Mouse (Mus musculus) c-Kit-positive CD71-positive TER-119-positive erythroid progenitor cells, embryonic 14.5 days (primary cell): ENCODE data around the gene Eps8.

Source experiments
- DNase-seq: peaks from one replicate; pipeline ENCODE4 v3.0.0-alpha.2; 2013; ENCODE audit warnings: low spot score

The Eps8 gene

DNA sequence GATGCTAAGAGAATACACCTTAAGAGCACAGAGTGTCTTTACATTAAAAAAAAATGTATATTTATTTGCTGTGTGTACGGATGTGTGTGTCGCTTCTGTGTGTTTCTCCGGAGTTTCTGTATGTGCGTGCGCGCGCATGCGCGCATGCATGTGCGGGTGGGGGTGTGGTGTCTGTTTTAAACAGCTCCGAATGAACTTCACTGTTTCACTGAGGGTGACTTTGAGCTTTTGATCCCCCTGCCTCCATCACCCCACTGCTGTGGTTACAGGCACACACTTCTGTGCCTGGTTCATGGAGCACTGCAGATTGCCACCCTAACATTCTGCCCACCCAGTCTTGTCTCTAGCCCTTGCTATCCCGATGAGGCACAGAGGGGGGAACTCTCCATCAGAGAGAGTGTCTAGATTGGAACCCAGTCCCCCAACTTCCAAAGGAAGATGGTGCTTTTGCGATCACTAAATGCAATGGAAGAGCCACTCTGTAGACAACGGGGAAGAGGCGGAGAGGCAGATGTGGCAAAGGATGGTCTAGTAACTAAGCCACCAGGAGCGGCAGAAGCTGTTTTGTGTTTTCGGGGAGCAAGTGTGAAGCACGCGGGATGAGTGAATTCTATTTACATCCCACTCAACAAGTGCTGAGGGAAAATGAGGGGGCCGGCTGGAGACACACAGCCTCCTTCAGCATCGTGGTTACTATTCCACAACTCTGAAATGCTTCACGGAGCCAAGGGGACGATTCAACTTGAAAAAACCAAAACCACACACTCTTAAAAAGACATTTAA lies 7.1 kb upstream of the Eps8 start:
- DNase-seq, result no peak

DNA sequence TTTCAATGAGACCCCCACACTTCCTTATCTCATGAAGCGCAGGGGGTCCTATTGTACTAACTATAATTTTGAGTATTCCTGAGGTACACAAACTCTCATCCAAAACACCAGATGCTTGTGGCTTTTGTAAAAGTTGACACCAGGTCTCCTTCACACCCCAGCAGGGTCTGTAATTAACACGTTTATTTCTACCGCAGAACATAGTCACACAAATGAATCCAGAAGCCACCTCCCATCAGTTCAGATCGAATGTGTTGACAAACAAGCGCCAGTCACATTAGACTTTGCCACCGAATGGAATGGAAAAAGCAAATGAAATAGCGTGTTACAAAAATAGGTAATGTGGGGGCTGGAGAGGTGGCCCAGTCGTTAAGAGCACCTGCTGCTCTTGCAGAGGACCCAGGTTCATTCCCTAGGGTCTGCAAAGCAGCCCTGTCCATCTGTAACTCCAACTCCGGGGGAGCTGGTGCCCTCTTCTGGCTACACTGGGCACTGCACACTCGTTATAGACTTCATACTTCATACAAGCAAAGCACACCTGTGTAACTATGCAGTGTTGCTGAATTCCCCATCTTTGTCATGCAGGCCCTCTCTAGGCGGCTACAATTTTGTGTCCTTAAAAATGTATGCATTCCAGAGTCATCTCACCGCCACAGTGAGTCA lies 3.9 kb upstream of the Eps8 start:
- DNase-seq, result peak; percentile 10

DNA sequence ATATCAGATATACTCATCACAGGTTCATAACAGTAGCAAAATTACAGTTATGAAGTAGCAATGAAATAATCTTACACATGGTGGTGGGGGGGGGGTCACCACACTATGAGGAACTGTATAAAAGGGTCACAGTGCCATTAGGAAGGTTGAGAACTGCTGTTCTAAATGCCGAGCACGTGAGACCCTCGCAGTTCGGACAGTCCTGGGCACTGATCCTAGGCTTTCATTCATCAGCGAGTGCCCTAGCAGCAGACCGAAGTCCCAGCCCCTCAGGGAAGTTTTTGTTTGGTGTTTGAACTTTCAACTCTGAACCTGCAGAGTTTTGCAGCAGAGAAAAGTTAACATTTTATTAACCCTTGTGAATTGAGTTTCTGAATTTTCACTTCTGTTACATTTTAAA lies 2.5 kb upstream of the Eps8 start:
- no peak for DNase-seq

DNA sequence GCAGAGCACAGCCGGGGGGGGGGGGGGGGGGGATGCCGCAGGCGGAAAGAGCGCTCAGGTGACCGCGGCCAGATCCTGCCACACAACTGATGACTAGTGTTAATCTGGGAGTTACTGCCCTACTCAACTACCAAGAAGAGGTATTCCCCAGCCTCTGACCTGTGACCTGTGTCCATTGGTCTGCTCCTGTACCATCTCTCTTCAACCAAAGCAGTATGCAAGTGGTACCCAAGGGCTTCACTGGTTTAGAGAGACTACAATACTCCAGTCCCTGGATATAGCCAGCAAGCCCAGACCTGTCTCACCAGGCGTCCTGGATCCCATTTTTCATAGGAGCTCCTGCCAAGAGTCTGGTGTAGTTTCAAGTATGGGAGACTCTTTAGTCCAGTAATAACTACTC lies 5.1 kb downstream of the Eps8 start:
- DNase-seq, result no peak

DNA sequence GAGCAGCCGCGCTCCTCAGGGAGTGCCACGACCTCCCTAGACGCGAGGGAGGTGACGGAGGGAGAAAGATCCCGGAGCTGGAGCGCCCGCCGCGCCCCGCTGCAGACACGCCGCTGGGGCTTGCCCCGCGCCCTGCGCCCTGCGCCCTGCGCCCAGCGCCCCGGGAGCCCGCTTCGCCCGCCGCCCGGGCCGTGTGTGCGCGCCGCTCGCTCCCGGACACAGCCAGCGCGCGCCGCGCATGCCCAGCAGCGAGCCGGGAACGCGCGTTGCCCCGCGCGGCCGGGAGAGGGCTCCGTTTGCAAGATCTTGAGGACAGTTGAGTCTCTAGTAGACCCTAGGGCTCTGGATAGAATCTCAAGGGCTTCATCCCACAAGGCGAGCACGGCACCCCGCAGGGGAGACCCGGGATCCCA lies 5.6 kb downstream of the Eps8 start:
- no peak for DNase-seq

DNA sequence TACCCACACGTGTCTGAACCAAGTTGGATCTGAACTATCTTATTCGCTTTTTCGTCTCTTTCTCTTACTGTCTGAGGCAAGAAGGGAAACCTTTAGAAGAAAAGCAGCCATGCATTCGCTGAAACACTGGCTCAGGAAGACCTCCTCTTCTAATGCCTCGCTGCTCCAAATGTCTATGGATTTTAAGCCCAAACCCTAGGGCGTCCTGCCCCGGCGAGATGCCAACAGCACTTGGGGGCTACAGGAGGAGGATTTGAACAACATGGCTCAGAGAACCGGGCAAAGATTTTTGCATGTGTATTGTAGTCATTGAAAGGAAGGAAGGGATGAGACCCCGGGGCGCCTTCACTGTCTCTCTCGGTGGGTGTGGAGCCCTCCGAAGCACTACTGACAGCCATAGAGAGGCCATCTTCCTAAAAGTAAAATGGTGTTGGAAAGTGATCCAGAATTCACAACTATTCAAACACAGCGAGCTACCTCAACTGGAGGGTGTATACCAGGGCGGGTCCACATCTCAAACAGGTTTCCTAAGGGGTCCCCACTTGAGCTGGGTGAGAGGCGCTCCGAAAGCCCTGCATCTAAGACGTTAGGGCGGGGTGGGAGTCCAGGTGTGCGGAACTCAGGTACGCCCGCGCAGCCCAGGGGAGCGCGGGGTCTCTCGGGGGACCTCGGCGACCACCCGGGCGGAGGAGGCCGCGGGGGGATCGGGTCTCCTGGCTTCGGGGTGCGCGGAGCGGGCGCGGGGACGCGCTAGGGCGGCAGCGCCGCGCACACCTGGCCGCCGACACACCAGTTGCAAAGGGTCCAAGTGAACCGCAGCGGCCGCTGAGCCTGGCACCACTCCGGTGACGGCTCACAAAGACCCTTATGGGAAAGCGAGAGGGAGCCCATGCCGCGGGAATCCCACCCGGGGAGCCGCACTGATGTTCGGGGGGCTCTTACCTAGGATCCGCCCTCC lies 6.3 kb downstream of the Eps8 start:
- DNase-seq, result no peak

DNA sequence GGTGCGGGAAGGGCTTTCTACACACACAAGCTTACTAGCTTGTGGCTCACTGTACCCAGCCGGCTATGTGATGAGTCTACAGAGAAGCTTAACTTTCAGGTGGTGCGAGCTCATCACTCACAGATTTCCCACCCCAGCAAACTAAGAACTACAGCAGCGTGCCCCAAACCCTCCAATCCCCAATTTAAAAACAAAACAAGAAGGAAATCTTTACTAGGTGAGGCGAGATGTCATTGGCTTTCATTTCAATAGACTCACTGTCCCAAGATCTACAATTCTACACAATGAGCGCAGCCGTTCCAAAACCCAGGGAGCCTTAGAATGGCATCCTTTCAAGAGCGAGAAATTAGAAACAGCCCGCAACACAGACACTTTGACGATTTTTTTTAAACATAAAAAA lies 7.0 kb downstream of the Eps8 start:
- no peak for DNase-seq

DNA sequence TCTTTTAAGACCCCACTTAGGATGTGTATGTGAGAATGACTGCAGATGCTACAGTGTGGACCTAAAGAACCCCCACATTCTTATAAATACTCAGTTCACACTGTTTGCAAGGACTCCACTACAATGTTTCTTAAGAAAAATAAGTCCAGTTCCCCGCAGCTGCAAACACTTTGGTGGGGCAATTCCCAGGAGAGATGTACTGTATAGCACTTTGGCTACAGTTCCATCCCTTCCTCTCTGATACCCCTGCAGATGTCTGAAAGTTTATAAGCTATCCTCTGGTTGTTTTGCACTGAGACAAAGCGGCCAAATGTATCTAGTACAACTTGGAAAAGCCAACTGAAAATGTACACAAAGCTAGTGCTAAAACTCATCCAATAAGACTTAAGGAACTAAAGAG lies 8.0 kb downstream of the Eps8 start:
- no peak for DNase-seq

DNA sequence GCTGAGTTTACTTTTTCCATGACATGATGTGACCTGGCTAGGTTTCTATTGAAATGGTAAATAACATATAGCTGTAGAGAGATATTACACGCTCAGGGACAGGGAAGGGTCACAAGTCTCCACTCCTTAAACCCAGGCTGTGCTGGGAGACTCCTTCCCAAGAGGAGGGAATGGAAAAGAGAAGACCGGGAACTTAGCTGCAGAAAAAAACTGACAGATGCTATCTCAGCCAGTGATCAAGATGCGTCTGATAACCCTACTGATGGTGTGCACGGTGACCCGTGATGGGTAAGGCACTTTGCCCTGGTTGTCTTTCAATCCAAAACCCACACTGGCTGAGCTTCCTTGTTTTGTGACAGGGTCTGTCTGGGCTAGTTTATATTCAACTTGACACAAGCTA lies 9.8 kb downstream of the Eps8 start:
- DNase-seq, result no peak

DNA sequence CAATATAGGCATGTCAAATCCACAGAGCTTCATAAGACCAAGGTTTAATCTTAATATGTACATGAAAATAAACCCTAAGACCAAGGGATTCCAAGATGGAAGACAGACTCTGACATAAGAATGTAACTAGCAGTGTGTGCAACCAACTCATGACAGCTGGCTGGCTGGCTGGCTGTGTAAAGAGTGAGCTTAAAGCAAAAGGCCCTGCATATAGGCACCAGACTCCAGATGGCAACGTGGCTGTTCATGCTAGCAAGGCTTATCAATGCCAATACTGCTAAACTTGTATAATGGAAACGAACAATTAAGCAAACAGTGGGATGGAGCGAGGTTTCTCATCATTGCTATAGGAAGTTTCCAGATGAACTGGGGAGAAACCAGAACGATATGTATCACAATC lies 10.9 kb downstream of the Eps8 start:
- no peak for DNase-seq

DNA sequence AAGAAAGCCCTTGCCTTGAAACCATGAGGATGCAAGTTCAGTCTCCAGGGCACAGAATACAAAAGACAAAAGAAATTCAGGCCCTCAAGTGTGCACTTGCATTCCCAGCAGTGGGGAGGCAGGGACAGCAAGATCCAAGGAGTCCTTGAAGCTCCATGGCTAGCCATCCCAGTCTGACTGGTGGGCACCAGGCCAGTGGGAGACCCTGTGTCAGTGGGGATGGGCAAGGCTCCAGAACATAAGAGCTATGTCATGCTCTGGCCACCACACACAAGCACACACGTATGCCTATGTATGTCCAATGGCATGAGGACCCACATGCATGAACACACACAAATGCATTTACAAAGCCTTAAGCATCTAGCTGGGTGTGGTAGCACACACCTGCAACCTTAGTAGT lies 13.0 kb downstream of the Eps8 start:
- no peak for DNase-seq

DNA sequence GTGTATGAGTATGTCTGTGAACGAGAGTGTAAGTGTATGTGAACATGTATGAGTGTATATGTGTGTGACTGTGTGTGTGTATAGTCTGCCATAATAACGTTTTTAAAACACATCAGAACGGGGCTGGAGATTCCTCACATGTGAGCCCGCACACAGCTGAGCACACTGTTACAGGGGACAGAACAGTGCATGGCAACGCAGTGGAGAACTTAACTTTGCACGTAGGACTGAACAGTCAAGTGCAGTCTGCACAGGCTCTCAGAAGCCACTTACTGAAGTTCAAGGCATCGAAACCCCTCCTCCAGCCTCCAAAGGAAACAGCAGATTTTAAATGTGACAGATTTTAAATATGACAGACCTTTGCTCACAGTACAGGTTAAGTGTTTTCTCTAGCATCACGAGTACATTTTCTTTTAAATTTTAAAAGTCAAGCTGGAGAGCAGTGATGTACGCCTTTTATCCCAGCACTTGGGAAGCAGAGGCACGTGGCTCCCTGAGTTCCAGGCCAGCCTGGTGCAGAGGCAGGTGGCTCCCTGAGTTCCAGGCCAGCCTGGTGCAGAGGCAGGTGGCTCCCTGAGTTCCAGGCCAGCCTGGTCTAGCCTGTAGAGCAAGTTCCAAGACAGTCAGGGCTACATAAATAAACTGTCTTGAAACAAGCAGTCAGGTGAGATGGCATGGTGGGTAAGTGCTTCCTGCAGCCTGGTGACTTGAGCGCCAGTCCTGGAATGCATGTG lies 15.7 kb downstream of the Eps8 start:
- no peak for DNase-seq

DNA sequence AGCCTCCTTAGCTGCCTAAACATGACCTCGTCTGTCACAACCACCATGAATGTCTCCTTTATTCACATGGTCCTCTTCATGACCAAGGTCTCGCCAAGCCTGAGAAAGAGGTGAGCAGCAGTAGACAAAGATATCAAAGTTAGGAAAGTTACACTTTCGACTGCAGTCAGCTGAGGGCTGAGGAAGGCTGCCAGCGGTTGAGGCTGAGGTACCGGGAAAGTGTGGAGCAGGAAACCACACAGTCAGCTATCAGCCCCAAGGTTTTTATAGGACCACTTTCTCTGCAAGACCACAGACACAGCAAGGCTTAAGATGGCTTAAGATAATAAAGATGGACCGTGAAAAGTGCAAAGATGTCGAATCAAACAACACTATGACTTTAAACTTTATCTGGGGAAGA lies 17.2 kb downstream of the Eps8 start:
- DNase-seq, result no peak

DNA sequence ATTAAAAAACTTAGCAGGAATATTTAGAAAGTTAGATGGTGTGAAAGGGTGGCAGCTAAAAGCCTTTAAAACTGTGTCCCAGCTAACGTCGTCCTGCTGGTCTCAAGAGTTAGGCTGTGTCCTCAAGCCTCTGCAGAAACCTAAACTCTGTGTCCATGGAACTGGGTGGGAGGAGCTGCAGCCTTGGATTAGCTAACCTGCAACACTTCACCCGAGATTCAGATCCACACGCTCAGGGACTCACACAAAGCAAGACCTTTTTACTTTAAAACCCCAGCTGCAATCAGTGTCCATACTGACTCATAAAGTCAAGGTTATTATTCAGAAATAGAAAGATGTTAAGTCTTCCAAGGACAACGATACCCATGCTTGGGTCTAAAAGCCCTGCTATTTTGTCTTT lies 18.5 kb downstream of the Eps8 start:
- no peak for DNase-seq

DNA sequence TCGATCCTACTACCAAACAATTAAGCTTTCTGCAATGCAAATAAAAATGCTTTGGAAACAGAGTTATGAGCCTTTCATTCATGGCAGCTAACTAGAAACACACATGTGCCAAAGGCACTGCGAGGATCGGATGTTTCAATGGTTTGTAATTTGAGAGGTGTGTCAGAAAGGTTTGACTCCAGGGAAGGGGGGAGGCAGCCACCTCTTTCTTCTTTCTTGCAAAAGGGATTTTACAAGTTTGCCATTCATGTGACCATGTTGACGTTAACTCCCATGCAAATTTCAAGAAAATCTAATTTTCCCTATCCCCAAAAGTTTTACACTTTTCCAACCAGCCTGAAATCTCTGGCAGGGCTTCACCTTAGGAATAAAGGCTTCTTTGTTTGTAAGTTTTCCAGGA lies 21.1 kb downstream of the Eps8 start:
- no peak for DNase-seq

DNA sequence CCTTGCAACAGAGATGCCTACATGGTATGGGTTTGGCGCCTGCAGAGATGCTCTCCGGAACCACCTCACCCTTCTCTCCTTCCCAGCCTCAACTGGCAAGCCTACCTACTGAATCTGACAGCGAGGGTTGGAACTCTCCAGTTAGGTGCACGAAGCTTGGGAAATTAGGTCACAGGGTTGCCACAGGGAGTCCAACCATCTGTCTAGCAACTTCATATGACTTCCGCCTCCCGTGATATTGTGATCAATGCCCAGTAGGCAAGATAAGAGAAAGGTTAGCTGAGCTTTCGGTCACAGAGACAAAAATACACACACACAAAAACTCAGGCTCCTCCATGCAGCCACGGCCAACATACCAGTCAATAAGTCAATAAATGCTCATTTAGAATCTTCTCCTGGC lies 21.6 kb downstream of the Eps8 start:
- DNase-seq, result no peak

DNA sequence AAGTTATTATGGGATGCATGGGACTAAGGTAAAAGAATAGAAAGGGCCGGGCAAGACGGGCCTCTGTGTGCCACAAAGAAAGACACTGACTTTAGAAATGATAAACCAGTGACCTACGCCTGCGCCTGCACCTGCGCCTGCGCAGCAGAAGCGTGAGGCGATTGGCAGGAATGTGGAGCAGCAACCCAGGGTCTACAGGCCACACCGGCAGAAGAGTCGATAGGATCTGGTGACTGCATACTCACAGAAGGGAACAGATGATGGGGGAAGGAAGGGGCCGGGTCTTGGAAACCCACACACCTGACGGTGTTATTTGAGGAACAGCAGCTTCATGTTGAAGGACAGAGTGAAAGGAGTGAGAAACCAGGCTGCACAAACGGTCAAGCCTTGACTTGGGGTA lies 24.3 kb downstream of the Eps8 start:
- DNase-seq, result no peak

DNA sequence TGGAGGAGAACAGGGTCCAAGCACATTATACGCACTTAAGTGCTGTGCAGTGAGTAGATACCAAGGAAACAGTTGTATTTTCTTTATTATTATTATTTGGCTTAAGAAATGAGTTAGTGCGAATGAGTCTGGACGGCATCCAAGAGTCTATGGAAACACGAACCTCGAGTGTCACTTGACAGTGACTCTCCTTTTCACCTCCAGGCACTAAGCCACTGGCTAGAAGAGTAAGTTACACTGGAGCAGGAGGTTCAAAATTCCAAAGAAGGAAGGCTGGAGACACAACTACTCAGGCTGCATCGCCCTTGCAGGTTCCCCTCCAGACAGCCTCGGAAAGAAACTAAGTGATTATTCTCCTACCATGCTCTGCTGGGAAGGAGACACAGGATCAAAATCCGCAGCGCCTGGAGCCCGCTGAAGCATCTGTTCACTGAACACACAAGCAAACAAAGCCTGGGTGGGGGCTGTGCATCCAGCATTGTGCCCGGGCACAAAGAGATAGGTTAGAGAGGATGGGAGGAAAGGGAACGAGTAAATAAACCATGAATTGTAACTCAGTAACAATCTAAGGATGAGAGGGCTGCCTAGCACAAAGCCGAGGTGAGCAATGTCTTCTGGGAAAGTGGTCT lies 25.0 kb downstream of the Eps8 start:
- no peak for DNase-seq

DNA sequence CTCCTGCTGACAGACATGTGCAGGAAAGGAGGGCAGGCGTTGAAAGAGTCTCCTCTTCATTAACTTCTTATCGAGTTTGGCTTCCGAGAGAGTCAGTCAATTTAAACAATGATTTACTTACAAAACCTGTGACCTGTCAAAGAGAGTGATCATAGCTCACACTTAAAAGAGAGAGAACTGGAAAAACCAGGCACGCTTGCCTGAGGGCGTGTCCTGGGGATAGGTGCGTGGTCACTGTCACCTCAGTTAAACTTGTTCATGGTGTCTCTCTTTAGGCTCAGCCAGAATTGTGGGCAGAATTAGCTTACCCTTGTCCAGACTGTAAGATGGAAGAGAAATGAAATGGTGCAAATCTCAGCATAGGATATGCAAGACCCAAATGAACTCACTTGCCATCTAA lies 26.0 kb downstream of the Eps8 start:
- no peak for DNase-seq

DNA sequence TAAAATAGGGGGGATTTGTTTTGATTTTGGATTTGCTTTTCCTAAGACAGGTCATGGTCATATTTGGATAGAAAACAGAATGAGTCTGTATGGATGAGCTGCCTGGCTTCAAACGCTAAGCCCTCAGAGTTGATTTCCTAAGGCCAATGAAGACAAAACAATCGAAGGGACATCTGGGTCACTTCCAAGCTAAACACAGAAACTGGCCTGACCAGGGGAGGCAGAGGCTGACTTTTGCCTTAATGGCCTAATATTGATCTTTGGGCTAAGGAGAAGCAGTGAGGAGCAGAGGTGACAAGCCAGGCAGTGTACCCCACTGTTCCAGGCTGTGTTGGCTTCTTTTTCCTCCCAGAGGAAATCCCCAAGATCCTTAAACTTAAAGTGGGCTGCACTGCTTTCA lies 33.7 kb downstream of the Eps8 start:
- no peak for DNase-seq

DNA sequence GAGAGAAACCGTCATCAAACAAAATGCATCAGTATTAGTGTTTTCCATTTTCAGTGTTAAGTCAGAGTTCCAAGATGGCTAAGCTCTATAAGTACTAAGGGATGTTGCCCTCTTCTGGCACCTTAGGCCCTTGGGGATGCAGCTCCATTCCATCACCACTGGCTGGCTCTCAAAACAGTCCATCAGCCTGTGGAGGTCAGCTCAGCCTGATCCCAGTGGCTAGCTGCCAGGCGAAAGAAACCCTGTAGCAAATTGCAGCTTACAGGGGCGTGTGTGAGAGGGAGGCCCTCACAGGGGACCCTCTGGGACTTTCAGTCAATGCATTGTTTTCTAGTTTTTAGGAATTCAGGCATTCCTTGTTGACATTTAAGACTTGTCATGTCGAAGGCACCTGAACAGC lies 40.8 kb downstream of the Eps8 start:
- DNase-seq, result no peak

DNA sequence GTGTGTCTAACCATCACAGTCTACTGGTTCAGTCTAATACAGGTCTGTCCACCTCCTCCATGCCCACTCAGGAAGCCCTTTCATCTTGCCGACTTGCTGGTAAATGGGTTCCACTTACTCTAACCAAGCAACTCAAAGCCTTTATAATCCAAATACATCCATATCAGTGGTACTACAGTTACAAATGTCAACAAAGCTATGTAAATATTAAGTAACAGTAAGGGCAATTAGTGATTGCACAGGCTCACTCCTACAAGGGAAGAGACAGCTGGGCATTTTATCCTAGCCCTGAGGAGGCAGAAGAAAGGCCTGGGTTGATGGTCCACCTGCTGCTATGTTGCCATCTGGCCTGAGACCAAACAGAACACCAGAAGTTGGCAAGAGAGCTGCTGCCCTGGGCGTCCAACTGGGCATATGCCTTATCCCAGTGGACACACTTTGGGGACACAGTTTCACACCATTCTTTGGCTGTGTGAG lies 42.6 kb downstream of the Eps8 start:
- no peak for DNase-seq
